Mouse (Mus musculus) layer of hippocampus, adult 18-20 months (tissue): ENCODE measurements at regions not wholly inside any gene's neighbourhood (a gene's known extent, or its start where the extent isn't known, plus 50 kb on each side); places are given as distances from the start of the nearest gene placed in this dataset.
"Not testable (repeated sequence)": the region's sequence is repeated elsewhere in the genome, so short reads cannot be mapped to it uniquely, and the experiment has no call there.

Experiments
- DNase-seq, 2 experiments: peaks; one replicate each; pipeline ENCODE4 v3.0.0; 2022; ENCODE audit warnings: low spot score in 2 of 2

DNA sequence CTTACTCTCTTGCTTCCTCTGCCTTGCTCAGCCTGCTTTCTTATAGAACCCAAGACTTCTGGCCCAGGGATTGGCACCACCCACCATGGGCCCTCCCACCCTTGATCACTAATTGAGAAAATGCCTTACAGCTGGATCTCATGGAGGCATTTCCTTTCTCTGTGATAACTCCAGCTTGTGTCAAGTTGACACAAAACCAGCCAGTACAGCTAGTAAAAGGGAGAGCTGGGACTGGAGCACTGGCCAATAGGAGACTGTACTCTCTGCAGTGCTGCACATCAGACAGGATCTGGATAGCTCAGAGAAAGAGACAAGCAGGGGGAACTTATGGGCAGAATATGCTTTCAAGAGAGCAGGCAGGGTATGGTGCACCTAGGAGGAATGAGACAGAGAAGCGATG lies 133.4 kb upstream of the Tas2r119 start:
- not testable (repeated sequence) for DNase-seq

DNA sequence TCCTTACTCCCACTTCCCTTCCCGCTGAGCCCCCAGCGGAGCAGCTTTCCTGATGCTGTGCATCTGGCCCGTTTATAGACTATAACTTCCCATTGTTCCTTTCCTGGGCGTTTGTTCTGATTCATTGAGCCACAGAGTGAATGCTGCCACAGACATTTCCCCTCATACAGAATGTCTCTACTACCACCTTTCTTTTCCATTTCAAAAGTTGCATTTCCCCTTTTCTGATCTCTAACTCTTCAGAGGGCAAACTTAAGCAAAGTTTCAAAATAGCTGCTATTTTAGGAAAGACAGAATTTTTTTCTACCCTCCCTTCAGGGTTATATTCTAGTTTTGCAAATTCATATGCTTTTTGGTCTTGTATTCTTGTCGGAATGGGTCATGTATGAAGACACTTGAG lies 128.3 kb upstream of the Tas2r119 start:
- DNase-seq, result no peak

DNA sequence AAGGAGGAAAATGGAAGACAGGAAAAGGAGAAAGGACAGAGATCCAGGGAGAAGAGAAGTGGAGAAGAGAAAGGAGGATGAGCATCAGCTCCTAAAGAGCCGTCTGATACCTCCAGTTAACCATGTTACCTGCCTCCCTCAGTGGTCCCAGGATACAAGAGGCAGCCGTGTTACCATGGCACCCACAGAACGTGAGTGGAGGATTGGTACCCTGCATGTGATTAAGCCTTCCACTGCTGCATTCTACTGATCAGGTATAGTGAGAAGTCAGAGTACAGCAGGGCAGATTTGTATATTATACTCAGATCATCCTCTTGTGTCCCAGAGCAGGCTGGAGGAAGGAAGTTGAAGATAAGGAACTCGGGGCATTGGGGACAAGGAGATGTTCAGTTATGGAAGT lies 115.5 kb upstream of the Tas2r119 start:
- DNase-seq, result no peak

DNA sequence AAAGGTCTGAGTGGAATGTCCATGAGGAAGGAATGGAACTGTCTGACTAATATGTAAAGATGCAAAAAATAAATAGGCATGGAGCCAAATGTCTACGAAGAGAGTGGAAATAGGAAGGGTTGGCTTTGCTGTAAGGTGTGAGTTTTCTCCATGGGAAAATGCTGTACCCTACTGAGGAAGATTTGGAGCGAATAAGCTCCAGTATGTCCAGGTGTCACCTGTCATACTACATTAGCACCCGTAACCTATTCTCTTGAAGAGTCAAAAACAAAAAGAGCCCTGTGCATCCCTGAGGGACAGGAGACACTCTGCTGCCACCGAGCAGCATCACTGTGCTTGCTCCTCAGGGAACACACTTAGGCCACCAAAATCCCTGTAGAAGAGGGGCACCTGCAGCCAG lies 95.0 kb upstream of the Tas2r119 start:
- no peak for DNase-seq

DNA sequence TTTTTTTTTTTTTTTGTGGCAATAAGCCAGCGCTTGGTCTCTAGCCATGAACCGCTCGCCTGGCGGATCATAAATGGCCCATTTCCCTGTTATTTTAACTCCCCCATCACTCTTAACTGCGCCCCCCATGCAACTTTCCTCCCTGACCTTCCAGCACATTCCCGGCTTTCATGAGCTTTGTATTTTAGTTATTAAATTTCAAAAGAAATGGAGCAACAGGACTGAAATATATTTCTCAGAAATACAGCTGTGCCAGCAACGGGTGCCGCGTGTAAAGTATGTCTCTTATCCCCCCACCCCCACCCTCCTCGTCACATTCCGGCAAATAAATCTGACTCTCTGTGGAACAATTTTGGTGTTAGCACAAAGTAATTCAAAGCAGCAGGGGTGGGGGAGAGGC lies 83.2 kb upstream of the Tas2r119 start:
- no peak for DNase-seq

DNA sequence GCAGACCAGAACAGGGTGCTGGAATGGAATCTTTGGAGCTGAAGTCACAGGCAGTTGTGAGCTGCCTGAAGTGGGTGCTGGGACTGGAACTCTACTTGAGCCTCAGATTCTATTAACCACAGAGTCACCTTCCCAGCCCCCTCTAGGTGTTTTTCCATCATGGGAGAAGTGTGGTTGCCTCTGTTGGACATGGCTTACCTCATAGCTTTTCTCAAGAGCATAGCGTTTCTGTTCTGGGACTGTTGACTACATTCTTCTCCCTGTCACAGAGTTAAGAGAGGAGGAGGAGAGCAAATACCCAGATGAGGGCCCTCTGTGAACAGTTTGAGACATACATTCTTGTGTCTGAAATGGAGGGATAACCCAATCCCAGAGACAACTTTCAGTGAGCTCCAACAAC lies 81.5 kb upstream of the Tas2r119 start:
- DNase-seq, result no peak

DNA sequence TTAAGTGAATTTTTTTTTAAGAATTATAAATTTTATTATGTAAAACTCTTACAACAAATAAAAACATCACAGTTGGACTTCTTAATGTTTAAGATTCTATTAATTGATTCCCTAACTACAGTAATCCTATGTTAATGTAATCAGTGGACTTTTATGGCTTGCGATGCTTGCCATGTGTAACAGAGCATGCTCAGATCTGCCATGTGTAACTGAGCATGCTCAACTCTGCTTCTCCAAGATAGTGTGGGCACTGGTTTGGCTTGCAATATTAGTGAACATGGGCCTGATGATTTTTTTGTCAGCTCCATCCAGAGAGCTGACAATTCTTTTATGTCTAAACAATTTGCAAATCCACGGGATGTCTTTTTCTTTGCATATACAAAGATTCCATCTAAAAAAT lies 66.4 kb upstream of the Tas2r119 start:
- DNase-seq, result no peak
